Mouse (Mus musculus) embryo, embryonic 10 days (tissue): Measurements from ENCODE around the gene Pde4dip.

Experiments used
- DNase-seq: peaks from one replicate; pipeline ENCODE4 v3.0.0-alpha.2; 2015; ENCODE audit warnings: low spot score

Gene Pde4dip

GRCm38 (mm10) chr3:97888168-97888901, at the start of gene Pde4dip:
Gene Pde4dip (minus strand): TSS chr3:97888707.
- peak; percentile 42 for DNase-seq

- DNase-seq = no peak
Measured at GRCm38 (mm10) chr3:97937945-97938266, 49.4 kb upstream of the Pde4dip start.

GRCm38 (mm10) chr3:97937068-97937944, 48.8 kb upstream of the Pde4dip start:
- DNase-seq = peak; percentile 45

- DNase-seq = peak; percentile 23
Measured at GRCm38 (mm10) chr3:97934331-97935300, 46.1 kb upstream of the Pde4dip start.

GRCm38 (mm10) chr3:97933811-97934210, 45.3 kb upstream of the Pde4dip start:
- DNase-seq = no peak

- peak; percentile 55 for DNase-seq
Measured at GRCm38 (mm10) chr3:97933251-97933650, 44.7 kb upstream of the Pde4dip start.

- DNase-seq = no peak
Measured at GRCm38 (mm10) chr3:97932771-97933170, 44.3 kb upstream of the Pde4dip start.

GRCm38 (mm10) chr3:97932131-97932530, 43.6 kb upstream of the Pde4dip start:
- peak; percentile 39 for DNase-seq

GRCm38 (mm10) chr3:97931310-97931885, 42.9 kb upstream of the Pde4dip start:
- no peak for DNase-seq

- no peak for DNase-seq
Measured at GRCm38 (mm10) chr3:97930787-97931158, 42.3 kb upstream of the Pde4dip start.

GRCm38 (mm10) chr3:97930141-97930786, 41.8 kb upstream of the Pde4dip start:
- no peak for DNase-seq

GRCm38 (mm10) chr3:97928968-97929858, 40.7 kb upstream of the Pde4dip start:
- peak; percentile 91 for DNase-seq

- DNase-seq = no peak
Measured at GRCm38 (mm10) chr3:97927322-97927721, 38.8 kb upstream of the Pde4dip start.

- no peak for DNase-seq
Measured at GRCm38 (mm10) chr3:97925246-97925645, 36.7 kb upstream of the Pde4dip start.

- DNase-seq = no peak
Measured at GRCm38 (mm10) chr3:97918885-97919550, 30.5 kb upstream of the Pde4dip start.

GRCm38 (mm10) chr3:97915081-97915480, 26.6 kb upstream of the Pde4dip start:
- peak; percentile 31 for DNase-seq

GRCm38 (mm10) chr3:97911093-97911492, 22.6 kb upstream of the Pde4dip start:
- DNase-seq = no peak

GRCm38 (mm10) chr3:97909737-97910136, 21.2 kb upstream of the Pde4dip start:
- no peak for DNase-seq

- no peak for DNase-seq
Measured at GRCm38 (mm10) chr3:97901586-97901985, 13.1 kb upstream of the Pde4dip start.
